Mouse (Mus musculus) left cerebral cortex, adult 2 months (tissue): ENCODE measurements around the gene Tmem39a. TPM values are rescaled to one million over a fixed set of nuclear protein-coding genes. Genes with fewer than 3 reads are reported as not detected.

Experiments used
- DNase-seq, 2 experiments: peaks; one replicate each; pipeline ENCODE4 v3.0.0; 2021 to 2022; ENCODE audit warnings: low spot score in 2 of 2, mixed read lengths in 1 of 2; ENCODE audit errors: extremely low spot score in 1 of 2
- H3K27ac ChIP-seq: fragments of 200-600 bp; 2 replicates; pipeline ENCODE4 v1.8.1; 2022
- H3K4me3 ChIP-seq: fragments of 200-600 bp; 2 replicates; pipeline ENCODE4 v1.8.1; 2022
- CTCF ChIP-seq: fragments of 200-600 bp; IDR thresholded peaks from 2 replicates; pipeline ENCODE4 v1.8.1; 2022; ENCODE audit warnings: antibody characterized with exemption, mild to moderate bottlenecking, moderate library complexity
- intact Hi-C: fragments of 180-260 bp; cut with DNase I; formaldehyde crosslinking; loops from one replicate; pipeline ENCODE4 v1.15.1; 2025
- long read RNA-seq, 2 experiments: library from polyadenylated mRNA; stranded (forward); transcript quantifications; one replicate each; pipeline ENCODE4 v2.0.0; 2021; ENCODE audit warnings: borderline mapping rate in 2 of 2
- total RNA-seq, 2 experiments: library from RNA; stranded (reverse); gene quantifications; 2 replicates each; pipeline ENCODE4 v1.2.3; 2021

Gene Tmem39a
- total RNA-seq, result 10 to 100 TPM; 23.5 to 24.9 TPM
- long read RNA-seq, experiment 1, partial matches to known transcripts, result 0 of 3 reads
- long read RNA-seq, experiment 1, other reads (novel, unspliced or antisense), result 2 of 3 reads
- long read RNA-seq, experiment 2, partial matches to known transcripts, result 0 of 4 reads
- long read RNA-seq, experiment 2, other reads (novel, unspliced or antisense), result 4 of 4 reads

DNA sequence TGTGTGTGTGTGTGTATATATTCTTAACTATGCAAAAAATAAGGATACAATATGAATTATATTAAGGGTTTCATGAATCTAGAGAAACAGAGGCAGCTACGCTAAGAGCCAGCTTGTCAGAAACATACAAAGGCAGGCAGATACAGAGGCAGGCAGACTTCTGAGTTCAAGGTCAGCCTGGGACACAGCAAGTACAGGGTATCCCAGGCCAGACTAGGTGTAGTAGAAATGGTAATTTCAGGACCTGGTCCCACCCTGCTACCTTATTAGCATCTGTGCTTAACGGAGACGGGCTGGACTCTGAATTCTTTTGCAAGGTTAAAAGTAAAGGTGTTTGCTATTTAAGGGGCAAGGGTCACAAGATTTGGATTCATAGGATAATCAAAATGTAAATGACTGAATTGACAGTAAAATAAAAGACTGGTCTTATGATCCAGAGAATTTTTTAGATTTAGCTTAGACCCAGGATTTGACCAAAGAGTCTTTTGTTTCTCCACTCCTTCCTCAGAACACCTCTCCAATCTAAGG lies at the start of gene Tmem39a:
TSS of gene Tmem39a (plus strand) at position 478 of the 528 bp plus-strand sequence.
- intact Hi-C loops, result no loop called here
- DNase-seq, result no peak
- no peak for TF ChIP-seq CTCF
- no peak within 1 kb of the TSS for H3K27ac ChIP-seq
- H3K4me3 ChIP-seq, result no peak within 1 kb of the TSS

DNA sequence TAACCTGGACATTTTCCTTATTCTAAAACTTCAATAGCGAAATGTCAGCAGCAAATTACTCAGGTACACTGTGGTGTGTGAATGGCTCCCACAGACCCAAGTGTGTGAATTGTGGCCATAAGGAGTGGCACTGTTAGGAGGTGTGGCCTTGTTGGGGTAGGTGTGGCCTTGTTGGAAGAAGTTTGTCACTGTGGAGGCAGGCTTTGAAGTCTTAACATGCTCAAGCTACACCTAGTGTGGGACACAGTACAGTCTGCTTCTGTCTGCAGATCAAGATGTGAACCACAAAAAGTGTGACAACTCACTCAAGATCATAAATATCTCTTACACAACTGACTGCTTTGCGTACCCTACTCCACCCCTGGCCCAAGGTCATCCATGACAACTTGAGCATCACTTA lies 47.7 kb upstream of the Tmem39a start:
- intact Hi-C loops, result no loop called here
- TF ChIP-seq CTCF, result no peak
- H3K4me3 ChIP-seq, result no peak overlapping the region
- H3K27ac ChIP-seq, result no peak overlapping the region
- no peak for DNase-seq

DNA sequence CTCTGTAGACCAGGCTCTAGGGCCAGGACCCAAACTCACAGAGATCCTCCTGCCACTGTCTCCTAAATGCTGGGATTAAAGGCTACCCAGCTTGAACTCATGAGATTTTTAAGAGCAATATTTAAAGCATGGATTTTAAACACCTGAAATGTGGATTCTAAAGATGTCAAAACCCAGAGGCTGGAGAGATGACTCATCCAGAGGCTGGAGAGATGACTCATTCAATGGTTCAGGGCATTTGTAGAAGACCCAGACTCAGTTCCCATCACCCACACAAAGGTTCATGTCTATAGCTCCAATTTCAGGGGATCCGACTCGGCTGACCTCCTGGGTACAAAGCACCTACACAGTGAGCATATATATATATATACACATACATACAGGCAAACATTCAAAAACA lies 39.4 kb upstream of the Tmem39a start:
- TF ChIP-seq CTCF, result no peak
- intact Hi-C loops, result no loop called here
- no peak overlapping the region for H3K27ac ChIP-seq
- DNase-seq, result no peak
- no peak overlapping the region for H3K4me3 ChIP-seq

DNA sequence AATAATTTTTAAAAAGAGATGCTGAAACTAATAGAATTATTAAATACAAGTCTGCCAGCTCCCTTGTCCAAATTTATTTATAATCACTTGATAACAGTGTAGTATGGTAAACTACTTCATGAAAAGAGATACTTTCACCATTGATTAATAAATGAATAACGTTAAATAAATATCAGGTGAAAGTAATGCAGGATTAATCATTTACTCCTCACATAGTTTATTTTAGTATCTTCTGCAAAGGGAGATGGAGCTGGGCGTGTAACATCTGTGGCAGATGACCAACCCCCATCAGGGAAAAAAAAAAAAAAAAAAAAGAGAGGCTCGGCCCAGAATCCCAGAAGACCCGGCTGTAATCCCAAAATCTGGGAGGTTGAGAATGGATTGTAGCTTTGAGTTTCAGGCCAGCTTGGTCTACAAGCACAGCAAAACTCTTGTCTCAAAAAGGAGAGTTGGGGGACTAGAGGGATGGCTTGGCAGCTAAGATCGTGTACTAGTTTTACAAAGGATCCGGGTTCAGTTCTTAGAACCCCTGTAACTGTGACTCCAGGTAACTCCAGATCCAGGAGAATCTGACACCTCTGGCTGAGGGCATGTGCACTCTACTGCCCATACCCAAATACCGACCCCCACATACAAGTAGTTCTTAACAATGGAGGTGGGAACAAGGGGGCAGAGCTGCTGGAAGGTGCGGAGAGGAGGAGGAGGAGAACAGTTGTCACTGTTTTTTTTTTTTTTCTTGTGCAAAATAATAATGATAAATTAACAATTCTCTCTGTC lies 37.1 kb upstream of the Tmem39a start:
- H3K4me3 ChIP-seq, result peak overlapping the region; percentile 67
- no peak overlapping the region for H3K27ac ChIP-seq
- TF ChIP-seq CTCF, result no peak
- DNase-seq, result no peak
- intact Hi-C loops, result no loop called here

DNA sequence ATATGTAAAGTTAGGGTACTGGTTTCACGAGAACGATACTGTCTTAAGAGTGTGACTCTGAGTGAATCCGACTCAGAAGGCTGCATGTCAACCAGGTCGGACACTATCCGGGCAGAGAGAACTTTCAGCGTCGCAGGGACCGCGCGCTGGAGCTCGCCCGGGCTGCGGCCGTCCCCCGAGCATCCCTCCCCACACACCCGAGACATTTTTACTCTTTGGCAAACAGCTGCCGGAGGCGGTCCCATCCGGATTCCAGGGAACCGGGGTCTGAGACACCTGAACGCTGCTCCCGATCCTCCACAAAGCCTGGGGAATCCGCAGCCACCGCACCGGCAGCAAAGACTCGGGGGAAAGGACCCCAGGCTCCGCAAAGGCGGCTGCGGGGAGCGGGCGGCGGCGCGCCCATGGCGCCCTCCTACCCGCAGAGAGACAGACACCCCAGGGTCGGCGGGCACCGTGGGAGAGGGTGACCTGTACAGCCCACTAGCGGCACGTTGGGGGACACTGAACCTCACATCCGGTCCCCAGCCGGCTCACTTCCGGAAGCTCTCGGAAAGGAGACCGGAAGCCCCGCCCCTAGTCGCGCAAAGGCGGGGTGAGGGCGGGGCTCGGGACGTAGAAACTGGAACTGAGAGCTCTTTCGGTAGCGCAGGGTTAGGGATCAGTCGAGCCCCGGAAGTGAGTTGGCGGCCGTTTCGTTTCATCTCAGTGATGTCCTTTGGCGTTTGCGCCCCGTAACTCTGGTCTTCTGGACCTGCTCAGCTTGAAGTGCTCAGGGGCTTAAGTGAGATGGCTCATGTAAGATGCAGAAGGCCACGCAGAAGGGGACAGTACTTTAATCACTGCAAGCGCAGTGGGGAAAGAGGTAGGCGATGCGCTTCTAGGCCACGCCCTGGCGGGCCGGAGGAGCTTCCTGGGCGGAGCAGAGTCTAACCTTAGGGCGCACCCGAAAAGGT lies 36.1 kb upstream of the Tmem39a start, which contains the start of gene Timmdc1:
TSS of gene Timmdc1 (minus strand) at position 535 of the 956 bp plus-strand sequence.
- intact Hi-C loops, result loop anchor here (1.0 kb wide), 1 partner anchor 40 kb away; no protein-coding TSS in a partner anchor
- peak; percentile 18 for TF ChIP-seq CTCF
- Histone ChIP-seq H3K4me3 (peak within 1 kb of the TSS; percentile 67), H3K27ac (peak within 1 kb of the TSS; percentile 98)
- DNase-seq, result peak; percentile 95 to 96

DNA sequence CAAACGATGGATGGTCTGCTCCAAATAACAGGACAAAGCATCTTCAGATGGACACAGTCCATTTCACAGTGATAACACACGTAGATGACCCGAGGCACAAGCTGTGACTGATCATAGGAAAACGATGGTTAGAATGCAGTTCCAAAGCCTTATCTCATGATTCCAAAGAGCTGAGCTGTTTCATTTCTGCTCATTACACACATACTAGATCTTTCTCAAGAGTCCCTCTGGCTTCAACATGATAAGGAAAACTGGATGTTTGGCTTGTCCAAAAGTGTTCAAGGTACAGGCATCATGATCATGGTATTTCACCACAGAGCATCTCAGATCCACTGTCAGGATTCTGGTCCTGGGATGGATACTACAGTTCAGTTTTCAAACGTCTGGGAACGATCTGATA lies 32.2 kb upstream of the Tmem39a start:
- no peak overlapping the region for H3K27ac ChIP-seq
- TF ChIP-seq CTCF, result no peak
- intact Hi-C loops, result no loop called here
- no peak for DNase-seq
- H3K4me3 ChIP-seq, result no peak overlapping the region

DNA sequence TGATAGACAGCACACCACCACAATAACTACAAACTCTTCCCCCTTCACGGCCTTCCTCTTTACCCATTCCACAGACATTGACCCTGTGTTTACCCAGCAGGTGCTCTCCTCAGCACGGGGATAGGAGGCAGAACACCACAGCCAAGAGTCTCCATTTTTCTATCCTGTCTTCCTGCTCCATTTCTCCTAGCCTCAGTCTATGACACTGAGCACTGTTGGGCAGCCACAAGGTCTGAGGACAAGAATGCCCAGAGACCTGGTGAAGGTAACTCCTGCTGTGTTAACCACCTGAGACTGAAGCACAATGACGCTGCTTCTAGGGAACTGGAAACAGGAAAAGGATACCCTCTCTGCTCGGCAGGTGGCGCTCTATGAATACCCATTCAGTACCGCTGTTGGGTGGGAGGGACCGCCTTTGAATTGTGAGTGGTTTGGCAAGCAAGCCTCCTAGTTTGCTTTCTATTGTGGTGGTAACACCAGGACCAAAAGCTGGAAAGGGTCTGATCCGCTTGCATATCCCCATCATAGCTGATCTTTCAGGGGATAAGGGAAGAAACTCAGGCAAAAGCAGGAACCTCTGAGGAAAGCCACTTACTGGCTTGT lies 21.9 kb upstream of the Tmem39a start:
- TF ChIP-seq CTCF, result peak; percentile 89
- intact Hi-C loops, result loop anchor here (1.0 to 5.0 kb wide), 3 partner anchors 193 to 516 kb away; no protein-coding TSS in a partner anchor

DNA sequence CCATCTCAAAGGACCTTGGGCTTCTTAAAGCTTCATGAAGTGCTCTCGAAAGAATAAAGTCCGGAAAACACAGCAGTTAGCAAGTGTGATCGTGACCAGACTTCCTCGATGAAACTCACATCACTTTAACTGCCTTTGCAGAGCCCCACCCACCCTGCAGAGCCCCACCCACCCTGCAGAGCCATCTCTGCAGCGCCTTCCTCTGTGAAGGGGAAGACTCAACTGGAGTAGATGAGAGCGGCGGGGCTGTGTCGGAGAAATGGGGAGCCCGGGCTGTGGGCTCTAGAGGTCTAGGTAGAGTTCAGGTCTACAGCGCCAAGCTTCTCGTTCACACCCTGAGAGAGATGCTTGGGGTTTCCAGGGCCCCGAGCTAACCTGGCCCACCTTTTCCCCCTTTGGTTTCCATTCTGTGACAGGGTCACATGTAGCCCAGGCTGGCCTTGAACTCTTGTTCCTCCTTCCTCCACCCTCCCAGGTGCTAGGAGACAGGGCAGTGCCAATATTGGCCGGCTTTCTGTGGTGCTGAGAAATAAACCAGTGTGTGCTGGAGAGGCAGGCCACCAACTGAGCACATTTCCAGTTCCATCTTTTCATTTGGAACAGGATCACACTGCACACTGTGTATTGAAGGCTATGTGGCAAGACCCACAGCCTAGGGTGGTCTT lies 19.6 kb upstream of the Tmem39a start:
- intact Hi-C loops, result loop anchor here (5.0 kb wide), 1 partner anchor 513 kb away; no protein-coding TSS in a partner anchor
- no peak overlapping the region for H3K27ac ChIP-seq
- H3K4me3 ChIP-seq, result no peak overlapping the region
- no peak for DNase-seq
- no peak for TF ChIP-seq CTCF

More for the DNA sequence above, 21.9 kb upstream of the Tmem39a start:
- DNase-seq, result peak; percentile 74 to 78
- Histone ChIP-seq H3K27ac (no peak overlapping the region), H3K4me3 (no peak overlapping the region)

DNA sequence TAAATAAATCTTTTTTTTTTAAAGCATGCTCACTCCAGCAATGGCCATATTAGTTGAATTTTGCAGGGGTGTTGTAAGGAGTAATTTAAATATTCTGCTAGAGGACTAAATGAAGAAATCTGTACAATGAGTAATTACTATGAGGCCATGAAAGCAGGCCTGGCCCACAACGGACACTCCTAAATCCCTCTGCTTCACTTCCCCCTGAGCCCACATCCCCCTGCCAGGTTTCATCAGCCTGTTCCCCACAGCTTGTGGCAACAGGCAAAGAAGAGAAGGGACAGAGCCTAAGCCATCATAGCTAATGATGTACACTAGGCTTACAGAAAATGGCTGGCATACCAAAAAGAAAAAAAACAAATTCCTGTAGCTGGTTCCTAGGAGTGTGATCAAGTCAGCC lies 10.5 kb upstream of the Tmem39a start:
- TF ChIP-seq CTCF, result no peak
- intact Hi-C loops, result no loop called here
- Histone ChIP-seq H3K4me3 (no peak overlapping the region), H3K27ac (no peak overlapping the region)
- DNase-seq, result no peak
